Mouse (Mus musculus): ENCODE measurements around the gene Smco2. TPM values are rescaled to one million over a fixed set of nuclear protein-coding genes. Genes with fewer than 3 reads are reported as not detected.

Gene Smco2
- total RNA-seq, 2 experiments from 2014 or later, result not detected

- no peak for DNase-seq
- intact Hi-C loops (cut with DNase I; ENCODE audit: low total_unique reads), result no loop called here
Observed at GRCm38 (mm10) chr6:146890633-146891032, 40.7 kb downstream of the Smco2 start.

DNA sequence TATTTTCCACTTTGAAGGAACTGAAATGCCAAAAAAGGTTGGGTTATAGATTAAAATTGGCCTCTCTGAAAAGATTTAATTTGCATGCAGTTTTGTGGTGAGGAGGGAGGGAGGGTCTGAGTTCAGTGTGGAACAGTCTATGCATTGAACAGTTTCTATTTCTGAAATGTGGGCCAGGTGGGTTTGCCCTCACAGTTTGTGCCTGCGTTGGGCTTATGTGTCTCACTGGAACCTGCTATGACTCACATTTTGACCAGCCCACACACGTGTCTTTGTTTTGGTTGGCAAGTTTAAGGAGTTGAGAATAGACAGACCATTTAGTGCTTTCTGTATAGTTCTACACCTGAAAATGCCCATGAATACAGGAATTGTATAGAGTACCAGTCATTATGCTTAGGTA is 44.0 kb downstream of the Smco2 start:
- DNase-seq, result no peak
- intact Hi-C loops (cut with DNase I; ENCODE audit: low total_unique reads), result no loop called here

- intact Hi-C loops (cut with DNase I; ENCODE audit: low total_unique reads), result no loop called here
- DNase-seq, result no peak
Observed at GRCm38 (mm10) chr6:146898709-146899108, 48.8 kb downstream of the Smco2 start.

GRCm38 (mm10) chr6:146899647-146900046 is 49.7 kb downstream of the Smco2 start:
- intact Hi-C loops (cut with DNase I; ENCODE audit: low total_unique reads), result no loop called here
- DNase-seq, result no peak

GRCm38 (mm10) chr6:146901929-146902328 is 52.0 kb downstream of the Smco2 start:
- intact Hi-C loops (cut with DNase I; ENCODE audit: low total_unique reads), result no loop called here
- no peak for DNase-seq

GRCm38 (mm10) chr6:146903632-146904031 is 53.7 kb downstream of the Smco2 start:
- DNase-seq, result no peak
- intact Hi-C loops (cut with DNase I; ENCODE audit: low total_unique reads), result no loop called here

DNA sequence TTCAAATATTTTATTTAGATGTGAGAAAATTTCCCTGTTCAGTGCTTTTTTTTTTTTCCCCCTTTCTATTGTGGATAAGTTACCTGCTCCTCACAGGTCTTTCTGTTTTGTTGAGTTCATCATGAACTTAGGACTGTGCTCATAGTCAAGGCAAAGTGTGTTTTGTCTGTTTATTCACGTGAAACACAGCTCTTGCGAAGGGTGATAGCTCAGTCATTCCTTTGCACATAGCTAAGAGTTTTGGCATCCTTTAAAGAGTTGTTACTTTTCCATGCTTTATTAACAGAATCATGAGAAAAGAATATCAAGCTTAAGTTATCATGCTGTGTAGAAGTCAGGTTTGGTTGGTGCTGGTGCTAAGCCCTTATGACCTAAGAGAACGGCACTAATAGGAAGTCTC is 54.8 kb downstream of the Smco2 start:
- intact Hi-C loops (cut with DNase I; ENCODE audit: low total_unique reads), result no loop called here
- DNase-seq, result no peak

GRCm38 (mm10) chr6:146906000-146906786 is 56.3 kb downstream of the Smco2 start:
- intact Hi-C loops (cut with DNase I; ENCODE audit: low total_unique reads), result no loop called here
- DNase-seq, result no peak

DNA sequence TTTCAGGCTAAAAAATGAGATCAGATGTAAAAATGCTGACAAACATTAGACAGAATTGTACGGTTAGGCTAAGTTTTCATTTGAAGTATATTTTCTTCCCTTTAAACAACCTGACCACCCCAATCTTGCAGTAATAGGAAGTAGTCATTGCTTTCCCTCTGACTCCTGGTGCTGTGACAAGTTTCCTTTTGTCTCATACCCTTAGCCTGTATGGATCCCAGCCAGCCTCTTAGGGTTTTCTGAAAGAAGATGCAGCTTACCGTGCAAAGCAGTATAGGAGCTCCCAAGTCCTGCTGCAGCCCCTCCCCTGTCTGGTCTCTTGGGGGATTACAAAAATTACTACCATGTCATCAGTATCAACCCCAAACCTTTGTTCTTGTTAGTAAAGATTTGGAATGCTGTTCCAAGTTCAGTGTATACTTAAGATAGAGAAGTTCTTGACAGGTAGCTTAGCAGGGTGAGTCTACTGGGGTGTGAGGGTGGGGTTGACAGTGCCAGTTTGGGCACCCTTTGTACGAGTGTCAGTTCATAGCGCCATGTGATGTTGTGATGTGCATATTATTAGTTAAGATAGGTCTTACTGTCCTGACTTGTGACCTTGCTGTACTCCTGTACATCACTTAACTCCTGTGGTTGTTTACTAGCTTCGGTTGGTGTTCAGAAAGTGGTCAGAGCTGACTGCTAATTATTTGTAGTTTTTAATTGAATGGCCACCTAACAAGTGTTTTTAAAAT is 57.3 kb downstream of the Smco2 start:
- intact Hi-C loops (cut with DNase I; ENCODE audit: low total_unique reads), result no loop called here

DNA sequence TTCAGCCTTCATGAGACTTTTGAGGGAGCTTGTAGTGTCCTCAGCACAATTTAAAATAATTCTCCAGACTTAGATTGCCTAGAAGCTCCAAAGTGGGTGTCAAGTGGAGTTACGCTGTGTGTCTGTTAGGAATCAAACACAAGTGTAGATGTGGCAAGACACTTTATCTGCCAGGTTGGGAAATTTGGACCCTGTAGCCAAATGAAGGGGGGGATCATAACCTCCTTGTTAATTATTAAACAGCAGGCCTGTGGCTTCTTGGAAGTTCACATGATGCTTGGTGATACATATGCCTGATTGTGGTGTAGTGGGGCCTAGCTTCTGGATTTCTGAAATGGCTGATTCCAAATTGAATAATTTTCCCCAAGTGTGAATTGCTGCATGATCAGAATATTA is 57.9 kb downstream of the Smco2 start:
- intact Hi-C loops (cut with DNase I; ENCODE audit: low total_unique reads), result no loop called here

More for the DNA sequence above, 57.3 kb downstream of the Smco2 start:
- DNase-seq, result no peak

GRCm38 (mm10) chr6:146908801-146909200 is 58.9 kb downstream of the Smco2 start:
- intact Hi-C loops (cut with DNase I; ENCODE audit: low total_unique reads), result no loop called here
- no peak for DNase-seq

More for the DNA sequence above, 57.9 kb downstream of the Smco2 start:
- no peak for DNase-seq

GRCm38 (mm10) chr6:146909725-146910489 is 60.0 kb downstream of the Smco2 start:
- no peak for DNase-seq
- intact Hi-C loops (cut with DNase I; ENCODE audit: low total_unique reads), result no loop called here

- intact Hi-C loops (cut with DNase I; ENCODE audit: low total_unique reads), result no loop called here
Observed at GRCm38 (mm10) chr6:146910801-146911200, 60.9 kb downstream of the Smco2 start.

DNA sequence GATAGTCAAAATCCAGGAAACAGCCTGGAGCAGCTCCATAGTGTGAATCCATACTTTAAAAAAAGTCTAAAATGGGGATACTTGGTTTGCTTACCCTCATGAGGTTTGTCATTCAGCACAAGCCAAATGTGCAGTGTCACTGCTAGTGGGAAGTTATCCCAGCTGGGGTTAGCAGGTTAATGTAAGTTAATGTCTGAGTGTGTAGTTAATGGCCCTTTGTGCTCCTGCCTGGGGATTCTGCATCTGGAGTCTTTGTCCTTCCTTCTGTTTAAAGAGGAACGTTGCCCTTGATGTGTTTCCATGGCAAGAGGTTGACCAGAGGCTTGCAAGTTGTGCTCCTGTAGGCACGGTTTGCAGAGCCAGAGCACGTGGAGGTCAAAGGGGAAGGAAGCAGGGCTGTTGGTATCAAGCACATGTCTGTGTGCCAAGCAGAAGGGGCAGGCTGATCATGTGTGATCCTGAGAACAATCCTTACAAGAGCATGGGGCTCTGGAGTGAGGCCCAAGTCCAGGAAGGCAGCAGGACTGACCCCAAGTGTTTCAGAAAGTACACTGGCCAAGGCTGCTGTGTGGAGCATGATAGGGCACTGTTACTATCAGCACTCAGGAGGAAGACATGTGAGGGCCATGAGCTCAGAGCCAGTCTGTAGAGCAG is 63.1 kb downstream of the Smco2 start:
- DNase-seq, result peak; percentile 8
- intact Hi-C loops (cut with DNase I; ENCODE audit: low total_unique reads), result no loop called here

More at GRCm38 (mm10) chr6:146910801-146911200, 60.9 kb downstream of the Smco2 start:
- no peak for DNase-seq

DNA sequence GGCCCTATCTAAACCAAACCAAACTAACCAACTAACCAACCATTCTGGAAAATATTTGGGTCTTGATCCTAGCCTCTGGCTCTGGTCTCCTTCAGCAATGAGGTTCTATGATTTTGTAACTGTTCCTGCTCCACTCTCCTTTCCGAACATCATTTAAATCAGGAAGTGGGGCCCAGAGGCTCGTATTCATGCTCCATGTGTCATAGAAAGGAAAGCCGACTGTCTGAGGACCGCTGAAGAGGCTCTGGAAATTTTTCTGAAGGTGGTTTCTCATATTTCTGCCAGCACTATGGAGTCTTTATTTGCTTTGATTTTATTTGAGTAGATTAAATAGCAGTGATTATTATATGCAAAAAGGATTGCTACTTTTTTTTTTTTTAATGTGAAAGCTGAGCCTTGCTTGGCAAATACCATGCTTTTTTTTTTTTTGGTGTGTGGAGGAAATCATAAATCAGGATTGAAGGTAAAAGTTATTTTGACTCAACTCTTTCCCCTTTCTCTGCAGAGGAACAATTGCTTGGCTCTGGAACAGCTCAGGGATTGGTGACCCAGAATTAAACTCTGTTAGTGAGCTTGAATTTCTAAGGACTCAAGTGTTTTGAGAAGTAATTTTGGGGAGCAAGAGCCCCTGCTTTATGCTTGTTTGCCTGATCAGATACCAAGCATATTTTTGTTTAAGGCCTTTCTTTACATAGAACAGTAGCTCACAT is 63.7 kb downstream of the Smco2 start:
- DNase-seq, result no peak
- intact Hi-C loops (cut with DNase I; ENCODE audit: low total_unique reads), result no loop called here

DNA sequence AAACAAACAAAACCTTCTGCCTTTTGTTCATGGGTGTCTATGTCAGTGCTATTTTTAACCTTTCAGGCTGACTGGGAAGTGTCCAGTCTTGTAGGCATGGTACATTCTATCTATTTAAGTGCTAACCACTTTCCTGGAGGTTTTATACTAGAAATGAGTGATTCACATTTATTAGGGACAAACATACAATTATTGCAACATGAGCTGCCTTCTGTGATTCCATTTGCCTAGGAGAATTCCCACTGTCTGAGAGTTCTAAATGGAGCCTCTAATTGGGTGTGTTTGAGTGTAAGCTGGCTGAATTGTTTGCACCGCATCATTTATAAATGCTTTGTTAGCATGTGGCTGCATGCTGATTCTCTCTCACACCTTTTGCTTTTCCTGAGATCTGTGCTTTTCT is 65.9 kb downstream of the Smco2 start:
- intact Hi-C loops (cut with DNase I; ENCODE audit: low total_unique reads), result no loop called here
- DNase-seq, result no peak

- intact Hi-C loops (cut with DNase I; ENCODE audit: low total_unique reads), result no loop called here
- DNase-seq, result no peak
Observed at GRCm38 (mm10) chr6:146917396-146917795, 67.5 kb downstream of the Smco2 start.

DNA sequence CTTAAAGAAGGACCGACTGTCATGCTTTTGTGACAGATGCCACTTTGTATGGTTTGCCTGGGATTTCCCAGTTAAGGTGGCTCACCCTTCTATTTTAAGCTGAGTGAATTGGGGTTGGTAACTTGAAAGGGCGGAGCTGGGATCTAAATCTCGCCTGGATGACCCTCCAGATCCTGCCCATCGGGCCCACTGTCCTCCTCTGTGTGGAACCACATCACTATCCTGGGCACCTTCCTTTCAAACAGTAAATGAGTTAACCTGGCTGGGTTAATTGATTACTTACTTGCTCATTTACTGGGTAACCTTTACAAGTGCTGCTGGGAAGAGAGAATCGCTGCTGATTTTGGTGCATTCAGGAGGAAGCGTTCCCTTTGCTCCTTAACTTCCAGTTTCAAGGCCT is 68.4 kb downstream of the Smco2 start:
- intact Hi-C loops (cut with DNase I; ENCODE audit: low total_unique reads), result no loop called here
- no peak for DNase-seq
